Mouse (Mus musculus): ENCODE measurements at regions not wholly inside any gene's neighbourhood (a gene's known extent, or its start where the extent isn't known, plus 50 kb on each side); places are given as distances from the start of the nearest gene placed in this dataset.

DNA sequence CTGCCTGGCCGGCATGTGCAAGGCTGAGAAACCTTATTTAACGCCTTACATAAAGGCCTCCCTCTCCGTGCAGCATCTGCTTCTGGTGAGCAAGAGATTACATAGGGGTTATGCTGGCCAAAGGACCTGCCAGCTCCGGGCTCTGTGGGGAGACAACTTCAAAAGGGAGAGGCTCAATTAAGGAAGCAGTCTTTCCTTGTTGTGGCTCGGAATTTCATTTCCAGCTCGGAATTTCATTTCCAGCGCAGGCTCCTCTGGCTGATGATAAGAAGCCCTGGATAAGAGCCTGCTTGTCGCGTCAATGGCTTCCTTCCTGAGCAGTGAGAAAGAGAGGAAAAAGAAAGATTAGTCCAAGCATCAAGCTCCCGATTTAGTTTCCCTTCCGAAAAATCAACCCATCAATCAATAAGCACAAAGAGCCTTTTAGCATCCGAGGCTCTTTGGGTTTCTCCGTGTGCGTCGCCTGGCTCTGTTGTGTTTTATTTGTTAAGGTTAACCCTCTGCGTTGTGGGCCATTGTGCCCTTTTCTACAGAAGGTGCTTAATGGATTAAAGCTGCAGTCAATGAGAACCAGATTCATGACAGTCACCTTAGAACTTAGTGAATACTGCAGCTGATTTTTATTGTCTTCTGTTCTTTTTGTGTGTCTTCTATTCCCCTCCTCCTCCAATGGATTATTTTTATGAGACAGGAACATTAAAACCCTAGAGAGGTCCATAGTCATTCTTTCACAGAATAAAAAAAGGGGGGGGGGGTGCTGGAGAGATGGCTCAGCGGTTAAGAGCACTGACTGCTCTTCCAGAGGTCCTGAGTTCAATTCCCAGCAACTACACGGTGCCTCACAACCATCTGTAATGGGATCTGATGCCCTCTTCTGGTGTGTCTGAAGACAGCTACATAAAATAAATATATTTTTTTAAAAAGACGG lies 218.3 kb downstream of the Myo1b start:
- DNase-seq: no peak

DNA sequence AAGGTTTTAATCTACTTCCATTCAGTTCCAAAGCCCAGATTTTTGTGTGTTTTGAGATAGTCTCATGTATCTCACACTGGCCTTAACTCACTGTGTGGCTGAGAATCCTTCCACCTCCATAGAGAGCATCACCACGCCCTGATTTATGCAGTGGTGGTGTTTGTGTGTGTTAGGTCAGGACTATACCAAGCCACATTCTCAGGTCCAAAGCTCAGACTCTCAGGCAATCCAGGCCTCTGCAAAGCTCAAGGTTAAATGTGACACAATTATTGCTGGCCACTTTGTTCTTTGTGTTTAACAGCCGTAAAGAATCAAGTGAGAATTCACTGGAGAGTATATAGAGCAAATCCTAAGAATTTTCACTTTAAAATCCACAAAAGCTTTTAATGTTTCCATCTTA lies 218.2 kb upstream of the Nabp1 start:
- DNase-seq: no peak

DNA sequence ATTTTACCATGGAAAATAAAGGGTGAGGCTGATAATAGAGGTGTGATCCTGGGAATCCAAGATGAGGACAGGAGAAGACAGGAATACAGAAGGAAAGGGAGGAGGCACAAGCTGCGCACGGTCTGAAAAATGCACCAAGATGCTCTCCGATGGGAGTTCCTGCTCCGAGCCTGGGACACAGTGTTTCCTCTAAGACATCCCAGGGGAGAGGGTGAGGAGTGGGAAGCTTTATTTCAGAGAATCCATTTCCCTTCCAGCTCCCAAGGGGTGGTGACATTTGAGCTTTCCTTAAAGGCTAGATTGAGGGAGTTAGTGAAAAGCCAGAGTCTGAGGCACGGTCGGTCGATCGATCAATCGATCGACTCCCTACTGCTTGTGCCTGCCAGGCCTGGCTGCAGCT lies 212.7 kb upstream of the Nabp1 start:
- no peak for DNase-seq

DNA sequence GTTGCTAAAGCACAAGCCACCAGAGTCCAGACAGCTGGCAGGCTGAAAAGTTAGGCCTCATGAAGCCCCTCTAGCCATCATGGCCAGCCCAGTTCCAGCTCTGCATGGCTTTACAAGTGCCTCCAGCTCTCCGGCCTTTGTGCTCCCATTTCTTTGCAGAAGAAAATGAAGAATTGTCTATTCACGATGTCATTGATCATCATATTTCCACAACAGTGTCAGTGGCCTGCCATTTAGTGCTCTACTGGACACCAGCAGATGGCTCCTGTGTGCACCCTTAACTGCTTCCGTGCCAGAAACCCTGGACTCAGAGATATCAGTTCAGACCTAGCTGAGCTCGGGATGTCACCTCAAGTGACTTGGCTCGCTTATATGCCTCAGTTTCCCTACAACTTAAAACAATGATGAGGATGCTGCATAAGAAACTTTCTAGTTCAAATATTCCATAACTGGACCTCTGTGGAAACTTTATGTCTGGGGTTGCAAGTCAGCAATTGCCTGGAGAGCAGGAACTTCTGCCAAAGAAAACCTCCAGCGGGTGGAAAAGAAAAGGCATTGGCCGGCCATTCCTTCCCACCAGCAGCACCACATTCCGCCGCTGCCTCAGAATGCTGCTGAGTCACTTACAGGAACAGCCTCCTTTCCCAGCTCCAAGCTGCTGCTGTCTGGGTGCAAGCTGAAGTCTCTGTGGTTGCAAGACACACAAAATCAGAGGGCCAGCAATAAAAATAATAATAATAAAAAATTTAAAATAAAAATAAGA lies 211.4 kb upstream of the Nabp1 start:
- peak; percentile 40 for DNase-seq

DNA sequence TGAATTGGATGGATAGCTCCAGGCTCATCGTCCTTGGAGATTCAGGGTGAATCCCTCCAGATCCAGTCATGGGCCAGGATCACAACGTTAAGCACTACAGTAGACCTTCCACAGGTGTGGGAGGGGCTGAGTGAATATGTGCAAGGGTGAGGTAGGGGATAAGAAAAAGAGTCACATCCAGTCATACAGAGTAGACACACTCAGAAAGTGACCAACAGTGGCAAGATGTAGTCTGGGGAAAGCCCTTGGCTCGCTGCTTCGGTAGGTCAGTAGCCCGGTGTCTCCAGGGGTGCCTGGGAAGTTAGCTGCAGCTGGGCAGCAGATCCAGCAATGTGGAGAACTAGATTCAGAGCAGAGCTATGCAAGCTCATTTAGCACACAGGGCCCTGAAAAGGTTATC lies 210.7 kb upstream of the Nabp1 start:
- DNase-seq: no peak

DNA sequence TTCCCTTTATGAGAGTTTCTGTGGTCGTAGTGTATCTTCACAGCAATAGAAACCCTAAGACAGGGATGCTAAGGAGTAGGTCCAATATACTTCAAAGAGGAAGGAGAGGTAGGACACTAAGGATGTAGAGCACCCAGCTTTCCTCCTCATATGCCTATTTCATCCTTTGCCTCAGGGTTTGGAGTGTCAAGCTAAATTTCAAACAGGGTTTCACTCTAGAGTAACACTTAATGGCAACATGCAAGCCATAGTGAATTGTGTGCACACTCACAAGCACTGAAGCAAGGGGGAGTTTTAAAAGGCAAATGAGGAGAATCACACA lies 210.0 kb upstream of the Nabp1 start:
- no peak for DNase-seq

DNA sequence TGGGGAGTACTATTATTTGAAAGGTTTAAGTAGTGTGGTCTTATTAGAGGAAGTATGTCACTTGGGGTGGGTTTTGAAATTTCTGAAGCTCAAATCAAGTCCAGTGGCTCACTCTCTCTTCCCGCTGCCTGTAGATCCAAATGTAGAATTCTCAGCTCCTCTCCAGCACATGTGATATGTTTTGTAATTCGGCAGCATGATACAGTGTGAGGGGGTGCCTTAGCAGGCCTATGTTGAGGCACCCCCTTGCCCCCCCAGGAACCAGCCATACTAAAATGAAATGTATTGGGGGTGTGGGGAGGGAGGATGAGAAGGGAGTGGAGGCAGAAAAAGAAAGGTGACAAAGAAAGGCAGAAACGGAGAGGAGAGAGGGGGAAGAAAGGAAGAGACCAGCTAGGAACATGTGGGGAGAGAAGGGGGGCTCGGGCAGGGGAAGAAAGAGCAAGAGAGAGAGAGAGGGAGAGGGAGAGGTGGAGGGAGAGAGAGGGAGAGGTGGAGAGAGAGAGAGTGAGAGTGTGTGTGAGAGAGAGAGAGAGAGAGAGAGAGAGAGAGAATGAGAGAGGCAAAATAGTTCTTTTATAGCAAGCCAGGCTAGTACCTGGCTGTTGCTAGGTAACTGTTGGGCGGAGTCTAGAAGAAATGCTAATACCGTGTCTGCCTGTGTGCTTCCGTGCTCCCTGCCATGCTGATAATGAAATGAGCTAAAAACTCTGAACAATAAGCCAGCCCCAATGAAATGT lies 209.4 kb upstream of the Nabp1 start:
- no peak for DNase-seq

DNA sequence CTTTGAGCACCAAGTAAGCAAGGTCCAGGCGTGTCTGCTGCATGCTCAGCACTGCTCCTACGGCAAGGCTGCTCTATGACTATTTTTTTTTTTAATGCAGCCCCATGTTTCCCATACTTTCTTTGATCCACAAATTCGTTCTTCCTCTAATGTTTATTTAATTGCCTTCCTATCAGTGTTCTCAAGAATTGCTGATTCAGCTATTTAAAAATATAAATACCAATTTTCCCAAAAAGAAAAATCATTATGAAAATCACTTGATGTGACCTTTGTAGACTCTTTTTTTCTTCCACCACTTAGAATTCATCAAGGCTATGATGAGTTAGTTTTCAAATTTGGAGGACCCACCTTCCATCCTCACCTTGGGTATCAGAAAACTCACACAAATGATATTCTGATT lies 208.5 kb upstream of the Nabp1 start:
- DNase-seq: no peak

DNA sequence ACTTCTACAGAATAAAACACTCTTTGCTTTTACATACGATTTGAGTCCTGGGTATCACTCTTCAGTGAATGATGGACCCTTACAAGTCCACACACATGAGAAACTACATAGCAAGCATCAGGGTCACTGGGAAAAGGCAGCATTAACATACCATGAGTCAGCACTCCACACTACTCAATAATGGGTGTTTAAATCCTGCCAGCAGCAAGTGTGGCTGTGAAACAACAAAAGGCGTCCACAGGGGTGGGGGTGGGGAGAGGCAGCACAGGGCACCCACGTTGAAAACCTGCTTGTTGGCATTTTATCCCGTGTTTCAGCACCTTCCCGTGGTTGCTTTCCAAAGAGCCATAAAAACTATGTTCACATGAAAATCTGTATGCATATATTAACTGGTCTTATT lies 204.0 kb upstream of the Nabp1 start:
- no peak for DNase-seq

DNA sequence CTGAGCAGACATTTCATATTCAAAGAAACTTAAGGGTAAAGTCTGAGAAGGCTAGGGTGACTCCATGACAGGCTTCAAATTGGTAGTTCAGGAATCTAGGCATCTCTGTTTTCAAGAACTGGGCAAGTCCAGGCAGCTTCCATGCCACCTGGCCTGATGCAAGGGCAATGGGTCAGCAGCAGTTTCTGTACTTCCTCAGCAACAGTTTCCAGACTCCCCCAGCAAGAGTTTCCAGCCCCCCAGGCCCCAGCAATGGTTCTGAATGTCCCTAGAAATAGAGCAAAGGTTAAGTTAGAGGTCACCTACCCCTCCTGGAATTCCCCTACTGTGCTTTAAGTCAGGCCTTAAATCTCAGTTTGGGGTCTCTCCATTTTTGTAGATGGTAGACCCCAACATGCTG lies 203.6 kb upstream of the Nabp1 start:
- no peak for DNase-seq

DNA sequence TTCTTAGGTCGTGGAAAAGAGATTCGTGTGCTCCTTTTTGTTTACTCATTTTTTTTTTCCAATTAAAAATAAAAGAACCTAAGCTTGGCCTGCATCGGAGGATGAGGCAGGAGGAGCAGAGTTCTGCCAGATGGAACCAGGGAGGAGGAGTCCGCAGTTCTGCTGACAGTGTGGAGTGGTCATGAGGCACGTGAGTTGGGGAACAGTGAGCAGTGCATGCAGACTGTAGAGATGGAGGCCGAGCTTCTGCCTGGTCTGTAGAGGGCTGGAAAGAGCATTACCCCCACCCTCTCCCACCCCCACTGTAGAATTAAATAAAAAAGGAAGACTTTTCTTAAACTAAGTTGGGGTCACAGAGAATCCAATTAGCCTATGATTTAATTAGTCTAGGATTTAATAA lies 202.5 kb upstream of the Nabp1 start:
- DNase-seq: no peak

DNA sequence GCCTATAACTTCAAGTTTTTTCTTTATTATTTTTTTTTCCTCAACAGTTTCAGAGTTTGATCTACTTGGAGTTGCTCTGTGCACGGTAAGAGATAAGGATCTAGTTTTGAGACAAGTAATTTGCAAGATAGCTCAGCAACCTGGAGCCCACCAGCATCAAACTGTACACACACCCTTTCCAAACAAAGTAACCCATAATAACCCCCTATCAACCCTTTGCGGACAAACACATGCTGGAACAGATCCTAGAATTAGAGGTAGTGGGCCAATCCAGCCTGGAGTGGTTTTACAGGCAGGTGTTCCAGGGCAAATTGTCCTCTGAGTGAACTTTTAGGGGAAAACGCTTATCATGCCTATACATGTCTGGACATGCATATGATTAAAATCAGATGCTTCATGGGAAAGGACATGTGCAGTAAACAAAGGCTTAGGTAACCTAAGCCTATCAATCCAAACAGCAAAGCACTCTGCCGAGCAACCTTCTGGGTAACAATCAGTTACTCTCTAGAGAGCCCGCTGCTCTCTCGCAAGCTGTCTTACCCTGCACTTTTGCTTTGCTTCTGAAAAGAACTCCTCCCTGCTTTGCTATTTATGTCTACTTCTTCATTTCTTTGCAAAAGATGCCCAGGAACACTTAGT lies 200.2 kb upstream of the Nabp1 start:
- no peak for DNase-seq

DNA sequence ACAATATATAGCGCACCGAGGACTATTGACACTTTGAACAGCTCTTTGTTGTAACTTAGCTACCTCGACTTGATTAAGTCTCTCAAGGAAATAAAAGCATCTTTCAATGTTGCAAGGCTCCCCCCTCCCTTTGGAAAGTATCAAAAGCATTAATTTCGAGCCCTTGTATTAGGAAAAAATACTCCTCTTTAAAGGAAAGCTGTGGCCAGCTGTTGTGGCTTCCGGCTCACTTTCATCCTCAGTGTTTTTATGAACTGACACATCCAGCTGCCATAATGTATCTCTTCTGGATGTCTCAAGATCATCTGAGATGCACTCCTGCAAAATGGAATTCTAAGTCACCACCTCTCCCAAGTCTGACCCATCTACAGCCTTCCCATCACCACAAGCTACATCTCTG lies 199.6 kb upstream of the Nabp1 start:
- no peak for DNase-seq

DNA sequence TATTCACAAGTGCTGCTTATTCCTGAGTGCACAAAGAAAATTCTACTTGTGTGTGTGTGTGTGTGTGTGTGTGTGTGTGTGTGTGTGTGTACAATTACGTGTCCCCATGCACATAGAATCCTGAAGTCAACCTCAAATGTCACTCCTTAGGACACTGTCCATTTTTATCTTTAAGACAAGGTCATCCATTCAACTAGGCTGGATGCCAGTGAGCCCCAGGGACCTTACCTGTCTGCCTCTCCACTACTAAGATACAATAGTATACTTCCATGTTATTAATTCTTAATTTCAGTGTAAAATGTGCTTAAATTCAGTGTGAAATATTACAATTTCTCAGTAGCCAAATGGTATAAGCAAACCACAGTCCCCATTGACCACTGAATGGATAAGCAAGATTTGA lies 193.5 kb upstream of the Nabp1 start:
- no peak for DNase-seq

DNA sequence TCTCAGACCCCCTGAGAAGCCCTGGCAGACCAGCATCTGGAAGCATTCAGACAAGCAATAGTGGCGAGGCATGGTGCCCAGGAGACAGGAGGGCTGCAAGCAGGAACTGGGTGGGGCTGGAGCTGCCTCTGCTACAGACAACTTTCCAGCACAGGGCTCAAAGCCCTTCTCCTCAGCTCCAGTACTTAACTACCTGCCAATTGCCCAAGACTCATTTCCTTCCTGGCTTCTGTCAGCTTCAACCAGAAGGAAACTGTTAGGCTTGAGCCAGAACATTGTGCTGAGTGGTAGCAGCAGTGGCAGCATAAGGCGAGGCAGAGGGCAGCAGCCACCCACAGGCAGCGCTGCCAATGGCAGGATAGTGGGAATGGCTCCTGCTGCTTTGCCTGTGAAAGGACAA lies 193.1 kb upstream of the Nabp1 start:
- DNase-seq: peak; percentile 14

DNA sequence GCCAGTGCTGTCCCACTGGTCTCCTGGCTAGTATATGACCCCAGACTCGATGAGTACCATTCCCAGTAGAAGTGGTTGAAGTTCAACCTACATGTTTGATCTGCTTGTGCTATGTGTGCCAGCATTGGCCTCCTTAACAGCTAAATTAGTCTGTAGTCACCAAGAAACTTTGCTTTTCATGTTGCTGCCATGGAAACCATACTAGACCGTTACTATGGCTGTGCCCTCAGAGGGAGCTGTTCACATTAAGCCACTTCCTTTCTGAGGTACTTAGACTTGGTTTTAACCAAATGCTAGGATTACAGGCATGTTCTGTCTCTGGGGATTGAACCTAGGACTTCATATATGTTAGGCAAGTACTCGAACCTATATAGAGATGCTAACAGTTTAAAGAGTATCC lies 191.8 kb upstream of the Nabp1 start:
- DNase-seq: no peak

DNA sequence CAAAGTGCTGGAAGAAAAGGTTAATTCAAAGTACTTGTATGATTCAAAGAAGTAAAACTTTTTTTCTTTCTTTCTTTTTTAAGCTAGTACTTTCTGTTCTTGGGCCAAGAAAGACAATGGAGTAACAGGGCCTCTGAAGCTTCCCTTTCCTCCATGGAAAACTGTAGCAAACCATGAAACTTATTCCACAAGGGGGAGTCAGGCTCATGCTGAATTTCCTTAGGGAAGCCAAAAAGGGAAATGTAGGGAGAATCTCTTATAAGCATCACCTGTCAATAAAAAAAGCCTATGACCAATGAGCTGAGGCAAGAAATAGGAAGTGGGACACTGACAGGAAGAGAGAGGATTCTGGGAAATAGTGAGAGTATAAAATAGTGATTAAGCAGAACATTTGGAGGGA lies 190.7 kb upstream of the Nabp1 start:
- DNase-seq: no peak

DNA sequence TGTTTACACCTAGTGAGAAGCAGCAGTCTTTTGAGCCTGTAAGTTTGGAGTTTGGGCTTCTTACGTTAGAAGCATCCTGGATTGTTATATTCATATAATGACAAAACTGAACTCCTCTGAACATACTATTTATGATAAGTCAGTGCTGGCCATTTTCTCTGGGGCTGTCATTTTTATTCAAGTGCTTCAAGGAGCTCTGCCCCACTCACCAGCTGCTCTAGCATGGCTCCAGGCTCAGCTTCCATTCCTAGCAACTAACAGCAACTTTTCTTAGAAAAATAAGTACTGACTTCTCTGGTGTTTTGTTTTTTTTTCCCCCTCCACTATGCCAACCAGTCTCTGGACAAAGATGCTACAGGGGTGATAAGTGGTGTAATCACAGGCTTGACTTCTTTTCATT lies 182.3 kb upstream of the Nabp1 start:
- no peak for DNase-seq

DNA sequence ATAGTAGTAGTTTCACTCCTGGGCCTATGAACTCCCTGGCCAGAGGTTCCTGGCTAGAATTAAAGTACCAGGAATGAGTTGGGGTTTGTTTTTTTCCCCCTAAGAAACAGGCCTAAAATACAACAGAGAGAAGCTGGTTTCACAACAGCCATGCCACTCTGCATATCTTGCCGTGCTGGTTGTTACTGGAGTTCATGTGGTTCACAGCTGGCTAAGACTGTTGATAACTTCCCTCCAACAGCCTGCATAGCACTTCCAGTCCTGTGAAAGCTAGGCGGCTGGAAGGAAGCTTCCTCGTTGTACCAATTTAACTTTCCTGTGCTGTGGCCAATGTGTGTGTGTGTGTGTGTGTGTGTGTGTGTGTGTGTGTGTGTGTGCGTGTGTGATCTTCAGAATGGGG lies 179.0 kb upstream of the Nabp1 start:
- no peak for DNase-seq

DNA sequence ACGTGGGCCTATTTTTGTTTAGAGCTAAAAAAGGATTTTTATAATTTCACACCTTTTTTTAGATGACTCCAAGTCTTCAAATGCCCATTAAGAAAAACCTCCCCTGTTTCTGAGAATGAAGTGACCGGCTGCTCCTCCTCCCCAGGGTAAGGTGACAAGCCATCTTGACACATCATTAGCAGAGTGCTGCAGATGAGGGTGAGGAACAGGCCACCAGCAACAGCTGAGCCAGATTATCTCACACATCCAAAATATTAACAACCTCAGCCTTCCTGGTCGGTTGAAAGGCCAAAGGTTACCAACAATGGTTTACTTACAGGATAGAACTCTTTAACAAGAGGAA lies 172.4 kb upstream of the Nabp1 start:
- no peak for DNase-seq

DNA sequence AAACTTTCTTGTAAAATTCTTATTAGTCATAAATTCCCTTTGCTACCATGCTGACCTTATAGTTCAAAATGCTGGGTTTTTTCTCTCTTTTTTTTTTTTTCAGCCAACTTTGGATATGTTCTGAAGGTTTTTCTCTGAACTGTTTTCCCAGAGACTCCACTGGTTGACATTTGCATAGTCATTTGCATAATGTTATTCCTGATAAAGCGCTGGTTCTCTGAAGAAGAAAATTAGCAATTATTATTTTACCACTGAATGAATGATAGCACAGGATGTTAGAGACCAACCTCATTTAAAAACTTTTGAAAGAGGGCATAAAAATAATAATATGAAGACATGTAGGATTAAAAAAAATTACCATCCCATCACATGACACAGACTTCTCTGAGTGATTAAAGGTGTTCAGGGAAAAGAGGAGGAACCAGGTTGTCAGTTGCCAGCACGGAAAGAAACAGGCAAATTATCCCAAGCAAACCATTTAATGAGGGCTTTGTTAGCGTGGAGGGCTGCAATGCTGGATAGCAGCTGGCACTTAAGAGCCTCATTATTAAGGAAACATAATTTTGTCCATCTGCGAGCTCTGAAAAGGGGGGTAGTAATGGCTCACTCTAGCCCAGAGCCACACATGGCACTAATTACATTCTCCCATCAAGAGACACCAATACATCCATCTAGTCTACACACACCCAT lies 171.9 kb upstream of the Nabp1 start:
- DNase-seq: no peak

DNA sequence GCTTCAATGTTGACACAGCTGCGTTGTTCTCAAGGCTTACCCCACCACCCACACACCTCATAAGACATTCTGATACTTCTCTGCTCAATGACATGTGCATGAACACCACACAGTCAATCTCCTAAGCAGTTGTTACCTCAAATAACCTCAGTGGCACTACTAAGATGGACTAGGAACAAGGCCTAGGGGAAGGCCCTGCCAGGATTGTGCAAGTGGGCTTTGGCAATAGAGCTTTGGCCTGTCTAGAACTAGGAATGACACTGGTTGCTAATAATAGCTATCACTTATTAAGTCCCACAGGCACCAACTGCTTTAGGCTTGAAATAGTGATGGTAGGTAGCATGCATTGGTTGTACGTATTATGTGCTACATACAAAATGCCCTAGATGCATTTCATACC lies 169.7 kb upstream of the Nabp1 start:
- DNase-seq: no peak

DNA sequence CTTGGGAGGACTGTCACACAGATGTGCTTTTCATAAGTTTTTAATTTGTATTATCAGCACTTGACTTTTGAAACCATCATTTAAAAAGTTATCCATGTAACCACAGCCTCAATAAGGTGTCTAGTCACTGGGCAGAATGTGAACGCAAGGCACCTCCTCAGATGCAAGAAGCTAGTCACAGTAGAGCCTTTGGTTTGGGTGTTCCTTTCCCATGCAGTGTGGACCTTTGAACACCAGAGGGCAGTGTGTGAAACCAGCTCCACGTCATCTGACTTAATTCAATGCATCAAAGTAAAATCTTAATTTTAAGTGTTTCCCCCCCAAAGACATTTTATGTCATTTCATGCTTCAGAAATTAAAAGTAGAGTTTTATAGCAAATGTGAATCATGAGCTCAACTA lies 166.2 kb upstream of the Nabp1 start:
- DNase-seq: peak; percentile 39
